Mouse (Mus musculus): ENCODE measurements around the gene Slc15a3. TPM values are rescaled to one million over a fixed set of nuclear protein-coding genes. Genes with fewer than 3 reads are reported as not detected.

The Slc15a3 gene
- total and polyA plus RNA-seq, 3 experiments: not detected

- H3K4me1 ChIP-seq (ENCODE audit: control insufficient read depth in 1 of 2, insufficient read depth in 2 of 2, low read length in 2 of 2): no peaks in the 10 kb centered on the region
- peaks cover 0 to 2% of the 10 kb centered on the region in 2 experiments; a peak in 3 of 4 replicates for H3K27me3 ChIP-seq (ENCODE audit: control insufficient read depth in 1 of 2, insufficient read depth in 2 of 2, low read length in 2 of 2)
- no peak overlapping the region for H3K9ac ChIP-seq (ENCODE audit: control insufficient read depth, low read depth, low read length, poor library complexity, severe bottlenecking)
- no peak overlapping the region for H3K27ac ChIP-seq (ENCODE audit: control insufficient read depth, low read depth, low read length)
- TF ChIP-seq POLR2AphosphoS2 (IDR thresholded peaks at IDR 0.05; ENCODE audit: low read length) (no peak), ZC3H11A (IDR thresholded peaks at IDR 0.05; ENCODE audit: low read depth, low read length) (no peak), GABPA (IDR thresholded peaks at IDR 0.05; ENCODE audit: low read depth, low read length) (no peak), USF2 (IDR thresholded peaks at IDR 0.05; ENCODE audit: borderline replicate concordance in 1 of 2, insufficient read depth in 1 of 2, low read depth in 1 of 2, low read length in 2 of 2) (no peak), POLR2A (IDR thresholded peaks at IDR 0.05; ENCODE audit: control insufficient read depth in 1 of 2, insufficient read depth in 1 of 2, low read depth in 1 of 2, low read length in 2 of 2, poor library complexity in 1 of 2) (no peak), CHD2 (IDR thresholded peaks at IDR 0.05; ENCODE audit: low read length) (no peak), CTCF (IDR thresholded peaks at IDR 0.05 in 2 of 3, conservative IDR thresholded peaks at IDR 0.05 in 1 of 3; ENCODE audit: control insufficient read depth in 1 of 3, insufficient read depth in 1 of 3, low read depth in 2 of 3, low read length in 3 of 3, poor library complexity in 1 of 3, severe bottlenecking in 1 of 3) (no peak), POLR2AphosphoS5 (IDR thresholded peaks at IDR 0.05; ENCODE audit: borderline replicate concordance, low read depth, low read length) (no peak), UBTF (IDR thresholded peaks at IDR 0.05; ENCODE audit: borderline replicate concordance, insufficient read depth, low read depth, low read length) (no peak), RCOR1 (IDR thresholded peaks at IDR 0.05; ENCODE audit: low read depth, low read length) (no peak), TBP (IDR thresholded peaks at IDR 0.05; ENCODE audit: low read depth, low read length) (no peak), MYC (IDR thresholded peaks at IDR 0.05; ENCODE audit: low read depth, low read length) (no peak), SMC3 (IDR thresholded peaks at IDR 0.05; ENCODE audit: low read depth, low read length) (no peak), ZMIZ1 (IDR thresholded peaks at IDR 0.05; ENCODE audit: low read depth, low read length) (no peak), ZKSCAN1 (IDR thresholded peaks at IDR 0.05; ENCODE audit: low read depth, low read length) (no peak), ETS1 (IDR thresholded peaks at IDR 0.05; ENCODE audit: low read depth, low read length) (no peak), NRF1 (IDR thresholded peaks at IDR 0.05; ENCODE audit: insufficient read depth, low read depth, low read length, poor library complexity, severe bottlenecking) (no peak), TAL1 (IDR thresholded peaks at IDR 0.05; ENCODE audit: low read length) (no peak), TCF12 (IDR thresholded peaks at IDR 0.05; ENCODE audit: low read depth, low read length) (no peak), MAX (IDR thresholded peaks at IDR 0.05; ENCODE audit: low read length) (no peak)
- H3K36me3 ChIP-seq (ENCODE audit: control insufficient read depth in 1 of 2, insufficient read depth in 2 of 2, low read length in 2 of 2): no peaks in the 10 kb centered on the region; a peak in 1 of 4 replicates
- no peaks in the 10 kb centered on the region for H3K9me3 ChIP-seq (replicated peaks; ENCODE audit: insufficient read depth, low read length)
- H3K4me3 ChIP-seq (ENCODE audit: control insufficient read depth in 1 of 2, insufficient read depth in 1 of 2, low read depth in 2 of 2, low read length in 2 of 2): no peak overlapping the region
- DNase-seq (ENCODE audit: low read depth, low spot score): no peak
- no peaks in the 10 kb centered on the region for H3K79me2 ChIP-seq (ENCODE audit: control insufficient read depth, insufficient read depth, low read length, poor library complexity)
These were observed 26.5 kb upstream of the Slc15a3 start for GRCm38 (mm10) chr19:10813039-10813438.

- H3K9me3 ChIP-seq (replicated peaks; ENCODE audit: insufficient read depth, low read length): no peaks in the 10 kb centered on the region
- H3K36me3 ChIP-seq (ENCODE audit: control insufficient read depth in 1 of 2, insufficient read depth in 2 of 2, low read length in 2 of 2): no peaks in the 10 kb centered on the region; a peak in 1 of 4 replicates
- H3K79me2 ChIP-seq (ENCODE audit: control insufficient read depth, insufficient read depth, low read length, poor library complexity): no peaks in the 10 kb centered on the region
- no peak for TF ChIP-seq SMC3 (IDR thresholded peaks at IDR 0.05; ENCODE audit: low read depth, low read length)
- no peak for TF ChIP-seq USF1 (IDR thresholded peaks at IDR 0.05; ENCODE audit: low read depth, low read length)
- TF ChIP-seq TBP (IDR thresholded peaks at IDR 0.05; ENCODE audit: low read depth, low read length): no peak
- no peak for TF ChIP-seq GATA1 (IDR thresholded peaks at IDR 0.05; ENCODE audit: low read depth, low read length)
- TF ChIP-seq CHD2 (IDR thresholded peaks at IDR 0.05; ENCODE audit: low read length): no peak
- no peak for TF ChIP-seq ZNF384 (IDR thresholded peaks at IDR 0.05; ENCODE audit: low read depth, low read length)
- TF ChIP-seq KAT2A (conservative IDR thresholded peaks at IDR 0.05; ENCODE audit: low read depth, low read length): no peak
- TF ChIP-seq E2F4 (IDR thresholded peaks at IDR 0.05; ENCODE audit: borderline replicate concordance, low read depth, low read length): no peak
- TF ChIP-seq CTCF (IDR thresholded peaks at IDR 0.05 in 2 of 3, conservative IDR thresholded peaks at IDR 0.05 in 1 of 3; ENCODE audit: control insufficient read depth in 1 of 3, insufficient read depth in 1 of 3, low read depth in 2 of 3, low read length in 3 of 3, poor library complexity in 1 of 3, severe bottlenecking in 1 of 3): no peak
- TF ChIP-seq MXI1 (IDR thresholded peaks at IDR 0.05; ENCODE audit: low read depth, low read length): no peak
- no peak for TF ChIP-seq MYC (IDR thresholded peaks at IDR 0.05; ENCODE audit: low read depth, low read length)
- TF ChIP-seq MAZ (IDR thresholded peaks at IDR 0.05; ENCODE audit: low read depth, low read length): no peak
- no peak for TF ChIP-seq MYB (IDR thresholded peaks at IDR 0.05; ENCODE audit: low read depth, low read length)
- no peak for TF ChIP-seq HCFC1 (IDR thresholded peaks at IDR 0.05; ENCODE audit: low read depth, low read length)
- no peak for TF ChIP-seq RCOR1 (IDR thresholded peaks at IDR 0.05; ENCODE audit: low read depth, low read length)
- TF ChIP-seq MAX (IDR thresholded peaks at IDR 0.05; ENCODE audit: low read length): no peak
- no peak for TF ChIP-seq ELF1 (IDR thresholded peaks at IDR 0.05; ENCODE audit: low read depth, low read length)
- no peak overlapping the region for H3K27ac ChIP-seq (ENCODE audit: control insufficient read depth, low read depth, low read length)
- no peak overlapping the region for H3K9ac ChIP-seq (ENCODE audit: control insufficient read depth, low read depth, low read length, poor library complexity, severe bottlenecking)
- H3K4me3 ChIP-seq (ENCODE audit: control insufficient read depth in 1 of 2, insufficient read depth in 1 of 2, low read depth in 2 of 2, low read length in 2 of 2): no peak overlapping the region
- H3K4me1 ChIP-seq (ENCODE audit: control insufficient read depth in 1 of 2, insufficient read depth in 2 of 2, low read length in 2 of 2): no peaks in the 10 kb centered on the region
- DNase-seq (ENCODE audit: low read depth, low spot score): no peak
- no peaks in the 10 kb centered on the region; a peak in 3 of 4 replicates for H3K27me3 ChIP-seq (ENCODE audit: control insufficient read depth in 1 of 2, insufficient read depth in 2 of 2, low read length in 2 of 2)
These were observed 25.6 kb upstream of the Slc15a3 start for GRCm38 (mm10) chr19:10813905-10814304.
